Mouse (Mus musculus): Measurements from ENCODE around the gene H2-Q1.
"Not testable (repeated sequence)": the region's sequence is repeated elsewhere in the genome, so short reads cannot be mapped to it uniquely, and the experiment has no call there.

Gene H2-Q1

GRCm38 (mm10) chr17:35342071-35342671 lies 22.0 kb downstream of the H2-Q1 start, which contains the start of gene H2-Q2:
Gene H2-Q2 (plus strand): TSS chr17:35342242.
- in situ Hi-C loops (cut with MboI, MseI), result no loop called here

- in situ Hi-C loops (cut with MboI, MseI), result no loop called here
Measured at GRCm38 (mm10) chr17:35342711-35343476, 22.7 kb downstream of the H2-Q1 start.

DNA sequence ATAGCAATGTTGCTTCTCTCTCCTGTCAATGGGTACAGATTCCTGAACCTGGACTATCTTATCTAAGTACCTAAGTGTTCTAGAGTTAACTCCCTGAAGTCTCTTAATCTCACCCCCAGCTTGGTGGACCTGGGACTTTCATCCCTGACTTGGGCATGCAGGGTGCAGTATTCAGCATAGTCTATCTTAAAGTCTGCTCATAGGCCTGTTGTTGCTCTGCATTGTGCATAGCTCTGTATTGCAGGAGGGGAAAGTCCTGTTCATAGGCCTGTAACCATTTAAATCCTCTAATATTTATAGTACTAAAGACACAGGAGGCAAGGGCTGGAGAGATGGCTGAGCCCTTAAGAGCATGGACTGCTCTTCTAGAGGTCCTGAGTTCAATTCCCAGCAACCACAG lies 27.5 kb downstream of the H2-Q1 start:
- in situ Hi-C loops (cut with MboI, MseI), result not testable (repeated sequence)

GRCm38 (mm10) chr17:35353275-35353674 lies 33.1 kb downstream of the H2-Q1 start:
- in situ Hi-C loops (cut with MboI, MseI), result not testable (repeated sequence)

DNA sequence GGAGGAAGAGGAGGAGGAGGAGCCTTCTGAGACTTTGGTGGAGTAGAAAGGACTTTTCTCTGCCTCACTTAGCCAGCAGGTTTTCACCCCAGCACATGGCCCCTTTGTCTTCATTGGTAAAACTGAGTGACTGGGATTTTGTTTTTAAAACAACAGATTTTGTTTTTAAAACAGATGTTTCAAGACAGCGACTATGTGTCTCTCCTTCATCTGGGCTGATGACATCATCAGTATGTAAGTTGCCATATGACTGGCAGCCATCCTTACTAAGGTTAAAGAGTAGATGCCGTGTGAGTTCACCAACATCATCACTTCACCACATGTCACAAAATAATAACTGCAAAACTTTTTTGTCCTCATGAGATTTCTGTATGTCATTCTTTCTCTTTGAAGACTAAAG lies 33.9 kb downstream of the H2-Q1 start:
- in situ Hi-C loops (cut with MboI, MseI), result no loop called here

DNA sequence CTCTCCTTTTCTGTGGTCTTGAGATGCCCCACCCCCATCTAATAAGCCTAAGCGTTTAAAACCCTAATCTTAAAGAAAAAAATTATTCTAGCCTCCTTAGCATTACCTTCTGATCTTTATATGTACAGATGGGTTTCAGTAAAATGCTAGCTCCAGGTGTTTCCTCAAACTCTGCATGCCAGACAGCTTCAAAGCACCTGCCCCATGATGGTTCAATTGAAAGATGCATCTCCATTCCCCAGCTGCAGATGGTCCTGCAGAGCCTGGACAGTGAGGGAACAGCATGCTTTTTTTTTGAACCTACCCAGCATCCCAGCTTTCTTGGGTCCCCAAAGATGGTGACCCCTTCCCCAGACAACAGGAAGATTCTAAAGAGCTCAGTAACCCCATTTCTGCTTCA lies 36.9 kb downstream of the H2-Q1 start:
- in situ Hi-C loops (cut with MboI, MseI), result no loop called here

DNA sequence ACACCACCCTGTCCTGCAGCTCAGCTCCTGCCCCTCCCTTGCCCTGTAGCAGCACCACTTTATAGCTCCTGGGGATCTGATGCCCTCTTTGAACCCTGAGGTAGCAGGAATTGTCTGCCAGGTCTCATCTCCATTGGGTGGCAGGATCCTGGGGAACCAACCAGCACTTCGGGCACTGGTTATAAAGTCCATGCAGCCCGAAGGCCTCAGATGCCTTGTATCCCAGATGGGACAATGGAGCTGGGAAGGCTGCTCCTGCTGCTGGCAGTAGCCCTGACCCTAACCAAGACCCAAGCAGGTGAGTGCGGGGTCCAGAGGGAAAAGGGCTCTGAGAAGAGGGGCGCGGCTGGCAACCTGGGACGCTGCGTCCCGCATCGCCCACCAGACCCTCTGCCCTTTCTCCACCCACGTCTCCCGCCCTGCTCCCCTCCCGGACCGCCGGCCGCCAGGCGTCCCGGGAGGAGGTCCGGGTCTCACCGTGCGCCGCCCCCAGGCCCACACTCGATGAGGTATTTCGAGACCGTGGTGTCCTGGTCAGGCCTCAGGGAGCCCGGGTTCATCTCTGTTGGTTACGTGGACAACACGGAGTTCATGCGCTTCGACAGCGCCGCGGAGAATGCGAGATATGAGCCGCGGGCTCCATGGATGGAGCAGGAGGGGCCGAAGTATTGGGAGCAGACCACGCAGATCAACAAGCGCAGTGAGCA lies 38.7 kb downstream of the H2-Q1 start:
- in situ Hi-C loops (cut with MboI, MseI), result no loop called here

DNA sequence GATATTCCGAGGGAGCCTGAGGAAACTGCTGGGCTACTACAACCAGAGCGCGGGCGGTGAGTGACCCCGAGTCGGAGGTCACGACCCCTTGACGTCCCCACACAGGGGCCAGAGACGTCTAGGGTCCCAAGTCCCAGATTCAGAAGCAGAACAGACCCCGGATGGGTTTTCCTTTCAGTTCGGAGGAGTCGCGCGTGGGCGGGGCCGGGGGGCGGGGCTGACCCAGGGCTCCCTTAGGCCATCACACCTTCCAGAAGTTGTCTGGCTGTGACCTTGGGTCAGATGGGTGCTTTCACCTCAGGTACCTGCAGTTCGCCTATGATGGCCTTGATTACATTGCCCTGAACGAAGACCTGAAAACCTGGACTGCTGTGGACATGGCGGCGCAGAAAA lies 39.3 kb downstream of the H2-Q1 start:
- in situ Hi-C loops (cut with MboI, MseI), result no loop called here

Data from T-helper 1 cell (primary cell).